Mouse (Mus musculus) kidney, postnatal 0 days (tissue): ENCODE results near the gene Atp13a4. TPM values are rescaled to one million over a fixed set of nuclear protein-coding genes. Genes with fewer than 3 reads are reported as not detected.

Source experiments
- ATAC-seq: fragments of 200-750 bp; cut with Nextera tagmentation; replicated peaks from 2 replicates; pipeline ENCODE4 v1.8.0; 2017; ENCODE audit warnings: low read depth, moderate number of reproducible peaks, moderate TSS enrichment, moderate library complexity; ENCODE audit not compliant: low FRiP score
- DNase-seq: peaks from one replicate; pipeline ENCODE4 v3.0.0-alpha.2; 2016; ENCODE audit warnings: low spot score
- H3K27ac ChIP-seq: fragments of 300-500 bp; sonication (generic); 2 replicates; pipeline ENCODE4 v1.5.1; 2014; ENCODE audit warnings: mild to moderate bottlenecking
- H3K27me3 ChIP-seq: fragments of 300-500 bp; sonication (generic); 2 replicates; pipeline ENCODE4 v1.6.1; 2014; ENCODE audit warnings: low read length, mixed read lengths; ENCODE audit not compliant: insufficient read depth
- H3K36me3 ChIP-seq: fragments of 300-500 bp; sonication (generic); 2 replicates; pipeline ENCODE4 v1.6.1; 2014; ENCODE audit warnings: low read length, mixed read lengths; ENCODE audit not compliant: insufficient read depth
- H3K4me1 ChIP-seq: fragments of 300-500 bp; sonication (generic); replicated peaks from 2 replicates; pipeline ENCODE4 v1.6.1; 2014; ENCODE audit warnings: antibody characterized with exemption, low read length, mixed read lengths; ENCODE audit not compliant: insufficient read depth
- H3K4me2 ChIP-seq: fragments of 300-500 bp; sonication (generic); 2 replicates; pipeline ENCODE4 v1.6.1; 2014; ENCODE audit warnings: mild to moderate bottlenecking, low read length, moderate library complexity, mixed read lengths
- H3K4me3 ChIP-seq: fragments of 300-500 bp; sonication (generic); replicated peaks from 2 replicates; pipeline ENCODE4 v1.5.1; 2014; ENCODE audit warnings: low read depth, low read length
- H3K9ac ChIP-seq: fragments of 300-500 bp; sonication (generic); 2 replicates; pipeline ENCODE4 v1.6.1; 2014; ENCODE audit warnings: low read depth, low read length
- H3K9me3 ChIP-seq: fragments of 300-500 bp; sonication (generic); replicated peaks from 2 replicates; pipeline ENCODE4 v1.6.1; 2016; ENCODE audit warnings: low read length, inconsistent platforms, mixed read lengths
- CTCF ChIP-seq: IDR thresholded peaks from 2 replicates; pipeline ENCODE4 v1.5.1; 2016; ENCODE audit warnings: antibody characterized with exemption, low read depth, mild to moderate bottlenecking, moderate library complexity
- WGBS: fragments of 180-500 bp; shearing (Covaris S2); extraction: QIAGEN DNeasy Blood & Tissue Kit; methylation state at CpG from one replicate; pipeline ENCODE4 v1.1.7; 2014; 5-methylcytosine and 5-hydroxymethylcytosine counted together
- polyA plus RNA-seq: library from polyadenylated mRNA; unstranded; fragments of >200 nt; fragmentation: Nextera tagmentation; extraction: Ambion mirVana; gene quantifications from 2 replicates; pipeline ENCODE4 v1.2.1, GENCODE M21; 2015

Atp13a4 gene
- polyA plus RNA-seq, 1 experiment from 2014 or later: 2.6 TPM

GRCm38 (mm10) chr16:29533641-29534040 is 11.0 kb downstream of the Atp13a4 start:
- H3K27me3 ChIP-seq: no peaks in the 10 kb centered on the region
- no peak overlapping the region for H3K27ac ChIP-seq
- DNase-seq (no peak), ATAC-seq (no peak)
- WGBS: 82% methylated on average over 6 of the region's 6 CpGs
- H3K4me1 ChIP-seq: no peaks in the 10 kb centered on the region
- no peak overlapping the region for H3K9ac ChIP-seq
- H3K4me3 ChIP-seq: no peak overlapping the region
- H3K36me3 ChIP-seq: no peaks in the 10 kb centered on the region
- no peaks in the 10 kb centered on the region for H3K9me3 ChIP-seq
- no peak for TF ChIP-seq CTCF
- H3K4me2 ChIP-seq: no peak overlapping the region

GRCm38 (mm10) chr16:29527085-29527484 is 17.6 kb downstream of the Atp13a4 start:
- no peaks in the 10 kb centered on the region for H3K9me3 ChIP-seq
- no peak for ATAC-seq
- no peak overlapping the region for H3K4me2 ChIP-seq
- WGBS: 89% methylated on average over 6 of the region's 6 CpGs
- no peak overlapping the region for H3K9ac ChIP-seq
- TF ChIP-seq CTCF: no peak
- H3K27me3 ChIP-seq: no peaks in the 10 kb centered on the region
- no peaks in the 10 kb centered on the region for H3K36me3 ChIP-seq
- H3K4me3 ChIP-seq: no peak overlapping the region
- DNase-seq: no peak
- H3K4me1 ChIP-seq: no peaks in the 10 kb centered on the region
- no peak overlapping the region for H3K27ac ChIP-seq

GRCm38 (mm10) chr16:29526585-29526984 is 18.1 kb downstream of the Atp13a4 start:
- TF ChIP-seq CTCF: no peak
- no peak for ATAC-seq

GRCm38 (mm10) chr16:29512495-29512894 is 32.2 kb downstream of the Atp13a4 start:
- TF ChIP-seq CTCF: no peak
- ATAC-seq: no peak
- H3K4me3 ChIP-seq: no peak overlapping the region
- DNase-seq: peak; percentile 4
- H3K27ac ChIP-seq: no peak overlapping the region
- H3K4me2 ChIP-seq: no peak overlapping the region
- H3K27me3 ChIP-seq: no peaks in the 10 kb centered on the region
- 58% methylated on average over 3 of the region's 3 CpGs for WGBS
- H3K4me1 ChIP-seq: no peaks in the 10 kb centered on the region
- H3K9ac ChIP-seq: no peak overlapping the region
- no peaks in the 10 kb centered on the region for H3K36me3 ChIP-seq
- no peaks in the 10 kb centered on the region for H3K9me3 ChIP-seq

More at GRCm38 (mm10) chr16:29526585-29526984, 18.1 kb downstream of the Atp13a4 start:
- no peaks in the 10 kb centered on the region for H3K9me3 ChIP-seq
- 73% methylated on average over 8 of the region's 8 CpGs for WGBS
- H3K36me3 ChIP-seq: no peaks in the 10 kb centered on the region
- no peak overlapping the region for H3K9ac ChIP-seq
- no peaks in the 10 kb centered on the region for H3K27me3 ChIP-seq
- no peak for DNase-seq
- no peak overlapping the region for H3K4me2 ChIP-seq
- H3K27ac ChIP-seq: no peak overlapping the region
- no peaks in the 10 kb centered on the region for H3K4me1 ChIP-seq
- no peak overlapping the region for H3K4me3 ChIP-seq

DNA sequence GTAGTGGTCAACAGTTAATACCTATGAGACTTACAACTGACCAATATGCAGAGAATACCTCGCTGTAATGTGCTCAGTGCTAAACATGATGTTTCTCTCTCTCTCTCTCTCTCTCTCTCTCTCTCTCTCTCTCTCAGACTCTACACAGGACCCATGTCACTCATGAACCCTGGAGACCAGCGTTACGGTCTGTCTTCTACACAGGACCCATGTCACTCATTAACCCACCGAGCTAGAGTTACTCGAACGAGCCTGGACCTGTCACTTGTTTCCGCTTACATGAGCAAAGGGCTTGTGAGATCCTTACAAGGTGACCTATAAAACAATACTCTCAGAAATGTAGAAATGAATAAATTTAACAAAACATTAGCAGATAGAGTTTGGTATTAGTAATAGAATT is 33.9 kb downstream of the Atp13a4 start:
- H3K27me3 ChIP-seq: no peaks in the 10 kb centered on the region
- H3K27ac ChIP-seq: no peak overlapping the region

DNA sequence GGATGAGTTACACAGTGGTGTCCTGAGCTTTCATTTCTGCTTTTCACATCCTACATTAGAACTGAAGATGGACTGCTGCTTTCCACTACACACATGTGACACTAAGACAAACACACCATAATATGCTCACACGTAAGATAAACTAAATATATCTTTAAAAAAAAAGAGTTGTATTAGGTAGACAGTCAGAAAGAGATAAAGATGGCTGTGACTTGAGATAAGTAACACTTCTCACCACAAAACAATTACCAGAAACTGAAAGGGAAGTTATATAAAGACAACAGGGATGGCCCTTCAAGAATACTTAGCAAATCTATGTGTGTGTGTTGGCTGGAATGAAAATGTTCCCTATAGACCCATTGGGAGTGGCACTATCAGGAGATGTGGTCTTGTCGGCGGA is 34.8 kb downstream of the Atp13a4 start:
- Histone ChIP-seq H3K36me3 (no peaks in the 10 kb centered on the region), H3K9ac (no peak overlapping the region), H3K27ac (no peak overlapping the region), H3K9me3 (no peaks in the 10 kb centered on the region), H3K4me3 (no peak overlapping the region), H3K4me2 (no peak overlapping the region), H3K27me3 (no peaks in the 10 kb centered on the region), H3K4me1 (no peaks in the 10 kb centered on the region)
- WGBS: 86% methylated on average over 3 of the region's 3 CpGs
- DNase-seq (no peak), ATAC-seq (no peak)
- no peak for TF ChIP-seq CTCF

More for the DNA sequence above, 33.9 kb downstream of the Atp13a4 start:
- H3K4me2 ChIP-seq: no peak overlapping the region
- H3K36me3 ChIP-seq: no peaks in the 10 kb centered on the region
- peak; percentile 73 for ATAC-seq
- H3K9ac ChIP-seq: no peak overlapping the region
- H3K9me3 ChIP-seq: no peaks in the 10 kb centered on the region
- DNase-seq: peak; percentile 12
- 58% methylated on average over 7 of the region's 7 CpGs for WGBS
- no peak overlapping the region for H3K4me3 ChIP-seq
- H3K4me1 ChIP-seq: no peaks in the 10 kb centered on the region
- TF ChIP-seq CTCF: no peak

DNA sequence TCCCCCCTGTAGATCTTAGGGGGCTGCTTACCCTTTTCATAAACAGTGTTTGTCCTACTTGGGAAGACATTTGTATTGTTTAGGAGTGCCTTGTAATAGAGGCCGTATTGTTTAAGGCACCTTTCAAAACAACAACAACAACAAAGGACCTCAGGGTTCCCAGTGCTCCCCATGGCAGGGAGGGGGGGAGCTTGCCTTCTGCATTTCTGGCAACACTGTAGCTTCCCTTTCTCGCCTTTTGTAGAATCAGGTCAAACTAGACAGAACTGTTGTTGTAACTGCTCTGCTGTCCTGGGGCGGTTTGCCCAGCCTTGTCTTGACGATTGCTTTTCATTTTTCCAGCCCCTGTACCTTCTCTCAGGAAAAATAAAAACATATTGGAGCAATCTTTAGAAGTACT is 40.0 kb downstream of the Atp13a4 start:
- Histone ChIP-seq H3K4me1 (no peaks in the 10 kb centered on the region), H3K4me3 (no peak overlapping the region), H3K27me3 (no peaks in the 10 kb centered on the region), H3K36me3 (no peaks in the 10 kb centered on the region), H3K9me3 (no peaks in the 10 kb centered on the region), H3K9ac (no peak overlapping the region), H3K4me2 (no peak overlapping the region), H3K27ac (no peak overlapping the region)
- DNase-seq (no peak), ATAC-seq (no peak)
- WGBS: 84% methylated on average over 4 of the region's 4 CpGs
- no peak for TF ChIP-seq CTCF
